Mouse (Mus musculus) adrenal gland, adult 18-20 months (tissue): Measurements from ENCODE around the gene Hoxd12. TPM values are rescaled to one million over a fixed set of nuclear protein-coding genes. Genes with fewer than 3 reads are reported as not detected.

Experiments
- DNase-seq, 2 experiments: peaks; one replicate each; pipeline ENCODE4 v3.0.0; 2021 to 2022; ENCODE audit warnings: low spot score in 2 of 2
- total RNA-seq, 2 experiments: library from RNA; stranded (reverse); gene quantifications; 1 replicate in 1 of 2; 2 replicates in 1 of 2; pipeline ENCODE4 v1.2.3; 2021

Hoxd12 gene
- total RNA-seq, 2 experiments from 2014 or later, result not detected

DNA sequence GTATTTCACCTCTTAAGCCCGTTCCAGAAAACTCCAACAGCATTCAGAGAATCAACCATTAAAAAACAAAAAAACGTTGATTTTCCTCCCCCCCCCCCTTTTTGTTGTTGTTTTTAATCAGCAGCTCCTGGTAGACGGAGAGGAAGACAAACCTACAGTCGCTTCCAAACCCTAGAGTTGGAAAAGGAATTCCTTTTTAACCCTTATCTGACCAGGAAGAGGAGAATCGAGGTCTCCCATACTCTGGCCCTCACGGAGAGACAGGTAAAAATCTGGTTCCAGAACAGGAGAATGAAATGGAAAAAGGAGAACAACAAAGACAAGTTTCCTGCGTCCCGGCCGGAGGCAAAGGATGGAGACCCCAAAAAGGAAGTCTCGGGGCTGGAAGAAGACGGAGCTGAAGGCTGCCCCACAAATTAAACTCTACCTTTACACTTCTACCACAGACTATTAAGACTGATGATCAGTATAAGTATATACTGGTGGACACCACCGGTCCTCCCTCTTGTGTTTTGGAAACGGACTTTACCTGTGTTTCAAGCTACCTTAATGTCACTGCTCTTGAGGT lies 31.7 kb downstream of the Hoxd12 start:
- DNase-seq, result no peak

DNA sequence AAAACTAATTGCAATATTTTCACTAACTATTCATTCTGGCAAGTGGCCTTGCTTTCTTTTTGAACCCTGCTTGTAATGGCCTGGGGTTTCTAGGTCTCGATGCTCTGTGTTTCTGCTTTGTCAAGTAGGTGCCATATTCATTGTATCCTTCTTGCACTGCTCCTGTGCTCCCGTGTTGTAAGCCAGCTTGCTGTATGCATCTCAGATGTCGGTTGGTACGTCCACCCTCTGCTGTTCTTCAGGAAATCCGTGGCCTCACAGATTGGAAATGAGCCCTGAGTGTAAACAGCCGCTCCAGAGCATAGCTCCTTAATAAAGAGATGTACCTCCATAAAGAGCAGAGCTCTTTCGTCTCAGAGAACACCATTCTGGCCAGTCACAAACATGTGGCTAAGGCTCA lies 32.8 kb downstream of the Hoxd12 start:
- DNase-seq, result no peak

DNA sequence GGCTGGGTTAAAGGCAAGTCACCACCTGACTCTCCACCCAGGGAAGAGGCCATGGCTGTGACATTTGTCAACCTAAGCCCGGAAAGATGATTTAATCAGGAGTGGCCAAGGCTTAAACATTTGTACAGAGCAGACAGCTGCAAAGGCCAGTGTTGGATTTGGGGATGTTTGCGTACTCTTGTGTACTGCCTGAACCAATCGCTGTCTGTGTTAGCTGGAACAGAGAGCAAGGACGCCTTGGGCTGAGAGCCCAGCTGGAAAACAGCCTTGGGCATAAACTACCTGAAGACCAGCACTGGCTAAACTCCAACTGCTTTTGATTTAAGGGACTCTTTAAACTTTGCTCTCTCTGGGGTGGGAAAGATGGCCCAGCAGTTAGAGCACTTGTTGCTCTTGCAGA lies 33.9 kb downstream of the Hoxd12 start:
- no peak for DNase-seq

DNA sequence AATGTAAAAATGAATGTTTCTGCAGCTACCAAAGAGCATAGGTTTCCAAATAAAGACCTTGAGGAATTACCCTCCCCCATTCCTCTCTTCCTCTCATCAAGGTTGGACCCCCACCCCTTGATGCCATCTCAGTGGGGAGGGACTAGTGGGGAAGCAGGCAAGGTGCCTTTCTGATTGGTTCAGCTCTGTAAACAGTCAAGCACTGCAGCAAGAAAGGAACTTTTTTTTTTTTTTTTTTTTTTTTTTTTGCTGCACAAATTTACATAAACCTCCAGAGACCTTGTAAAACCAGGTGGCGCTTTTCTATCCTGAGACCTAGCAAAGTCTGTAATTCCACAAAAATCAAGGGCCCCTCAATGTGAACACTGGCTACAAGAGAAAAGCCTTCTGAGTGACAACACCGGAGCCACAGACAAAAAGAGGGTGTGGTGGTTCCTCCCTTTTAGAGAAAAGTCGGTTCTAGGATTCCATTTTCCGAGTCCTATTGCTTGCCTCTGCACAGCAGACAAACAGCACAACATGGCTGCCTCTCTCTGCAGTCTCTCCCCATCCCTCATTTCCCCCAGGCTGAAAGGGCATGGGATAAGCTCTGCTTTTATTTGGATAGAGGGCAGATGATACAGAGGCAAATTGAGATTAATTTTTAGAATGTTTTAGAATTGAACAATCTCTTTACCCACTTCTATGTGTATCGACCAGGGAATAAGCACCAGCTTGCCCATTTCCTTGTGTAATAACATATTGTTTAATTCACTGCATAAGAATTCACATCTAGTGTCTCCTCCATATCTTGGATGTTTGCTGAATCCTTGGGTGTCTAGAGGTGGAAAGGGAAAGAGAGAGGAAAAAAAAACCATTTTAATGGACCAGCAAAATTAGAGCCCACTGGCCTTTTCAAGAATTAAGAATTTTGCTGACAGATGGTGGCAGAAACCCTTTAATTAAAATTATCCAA lies 34.9 kb downstream of the Hoxd12 start:
- no peak for DNase-seq

DNA sequence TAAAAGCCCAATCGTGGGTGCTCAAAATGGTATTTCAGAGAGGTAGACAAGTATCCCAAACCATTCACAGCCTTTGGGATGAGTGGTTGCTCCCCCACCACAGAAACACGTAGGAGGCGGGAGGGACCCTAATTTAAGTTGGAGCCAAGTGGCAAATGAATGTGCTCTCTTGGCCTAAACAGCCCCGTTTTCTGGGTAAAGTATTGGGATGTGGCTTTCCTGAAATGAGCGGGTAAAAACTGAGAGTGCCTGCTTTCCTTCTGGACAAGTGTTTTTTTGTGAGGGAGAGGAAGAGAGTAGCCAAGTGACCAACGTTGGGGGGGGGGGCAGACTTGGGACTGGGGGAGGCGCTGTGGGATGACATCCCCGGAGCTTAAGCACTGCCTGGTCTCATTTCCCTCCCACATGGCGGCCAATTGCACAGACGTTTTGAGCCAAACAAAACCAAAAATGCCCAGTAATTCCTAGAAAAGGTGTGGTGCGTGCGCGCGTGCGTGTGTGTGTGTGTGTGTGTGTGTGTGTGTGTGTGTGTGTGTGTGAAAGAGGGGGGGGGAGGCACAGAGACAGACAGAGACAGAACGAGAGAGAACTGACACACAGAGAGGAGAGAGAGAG lies 36.2 kb downstream of the Hoxd12 start:
- DNase-seq, result no peak

DNA sequence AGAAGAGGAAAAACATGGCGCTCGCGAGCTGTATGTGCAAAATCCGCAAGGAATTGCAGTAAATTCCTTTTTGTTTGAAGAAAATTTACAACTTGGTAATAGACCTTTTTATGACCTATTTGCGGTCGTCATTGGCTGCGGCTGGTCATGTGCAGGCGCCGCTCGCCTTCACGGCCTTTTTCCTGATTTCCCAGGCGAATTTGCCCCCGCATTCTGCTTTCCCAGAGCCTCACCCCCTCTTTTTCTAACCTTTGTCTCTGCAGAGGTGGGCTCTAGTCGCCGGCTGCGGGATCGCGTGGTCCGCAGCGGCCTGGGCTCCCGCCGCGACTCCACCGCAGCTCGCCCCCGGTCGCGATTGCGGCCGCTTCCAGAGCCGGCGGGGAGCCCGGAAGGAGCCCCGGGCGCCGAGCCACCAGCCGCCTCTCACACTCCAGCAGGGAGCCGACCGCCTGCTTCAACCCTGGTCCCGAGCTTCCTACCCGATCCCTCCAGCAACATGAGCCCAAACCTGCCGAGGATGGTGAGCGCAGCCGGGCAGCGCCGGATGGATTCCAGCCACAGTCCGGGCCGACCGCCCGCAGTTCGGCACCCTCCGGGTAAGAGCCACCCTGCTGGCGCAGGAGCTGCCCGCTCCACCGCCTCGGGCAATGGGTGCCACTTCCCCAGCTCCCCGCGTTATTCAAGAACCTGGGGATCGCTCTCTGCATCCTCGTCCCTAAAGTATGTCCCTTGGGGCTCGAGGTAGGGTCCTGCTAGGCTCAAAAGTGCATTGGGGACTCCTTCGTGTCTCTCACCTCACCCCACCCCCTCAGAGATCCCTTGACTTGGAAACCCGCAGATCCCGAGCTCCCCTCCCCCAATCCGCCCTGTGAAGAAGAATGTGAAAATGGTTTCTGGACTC lies 37.2 kb downstream of the Hoxd12 start, which contains the start of the genes Hoxd3 and Hoxd4:
TSS of gene Hoxd3 (plus strand) at position 207 of the 901 bp plus-strand sequence.
TSS of gene Hoxd4 (plus strand) at position 209 of the 901 bp plus-strand sequence.
- peak; percentile 58 to 79 for DNase-seq

DNA sequence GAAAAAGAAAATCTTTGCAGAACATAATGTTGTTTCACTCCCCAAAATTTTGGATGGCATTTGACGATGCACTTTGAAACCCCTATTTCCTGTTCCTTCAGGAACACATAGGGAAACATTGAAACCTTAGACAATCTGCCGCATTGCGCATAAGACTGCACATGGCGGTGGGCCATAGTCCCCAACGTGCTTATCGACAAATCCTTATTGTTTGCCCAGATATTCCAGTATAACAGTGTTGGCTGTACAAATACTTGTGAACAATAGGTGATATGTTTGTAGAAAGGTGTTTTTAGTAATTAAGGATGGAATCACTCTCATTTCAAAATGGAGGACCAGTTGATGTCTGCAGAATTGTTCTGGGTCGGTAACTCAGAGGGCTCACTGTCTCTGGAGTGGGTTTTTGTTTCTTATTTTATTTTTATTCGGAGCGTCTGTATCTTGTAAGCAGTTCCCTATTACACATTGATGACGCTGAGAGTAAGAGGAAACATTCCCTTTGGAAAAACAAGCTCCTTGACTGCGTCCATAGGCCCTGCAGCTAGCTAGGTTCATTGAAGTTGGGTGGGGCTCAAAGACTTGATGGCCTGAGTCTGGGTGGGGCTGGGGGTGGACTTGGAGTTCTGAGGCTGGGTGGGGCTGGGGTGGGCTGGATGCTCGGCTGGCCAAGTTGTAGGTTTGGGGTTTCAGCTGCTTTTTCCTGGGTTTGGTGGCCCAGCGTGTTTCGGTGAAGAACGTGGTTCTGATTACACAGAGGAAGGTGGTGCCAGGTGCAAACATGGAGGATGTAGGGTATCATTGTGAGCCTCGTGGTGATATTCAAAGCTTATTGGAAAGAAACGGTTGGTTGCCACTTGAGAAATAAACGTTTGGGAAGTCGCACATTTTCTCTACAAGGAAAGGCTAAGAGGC lies 38.7 kb downstream of the Hoxd12 start:
- no peak for DNase-seq

DNA sequence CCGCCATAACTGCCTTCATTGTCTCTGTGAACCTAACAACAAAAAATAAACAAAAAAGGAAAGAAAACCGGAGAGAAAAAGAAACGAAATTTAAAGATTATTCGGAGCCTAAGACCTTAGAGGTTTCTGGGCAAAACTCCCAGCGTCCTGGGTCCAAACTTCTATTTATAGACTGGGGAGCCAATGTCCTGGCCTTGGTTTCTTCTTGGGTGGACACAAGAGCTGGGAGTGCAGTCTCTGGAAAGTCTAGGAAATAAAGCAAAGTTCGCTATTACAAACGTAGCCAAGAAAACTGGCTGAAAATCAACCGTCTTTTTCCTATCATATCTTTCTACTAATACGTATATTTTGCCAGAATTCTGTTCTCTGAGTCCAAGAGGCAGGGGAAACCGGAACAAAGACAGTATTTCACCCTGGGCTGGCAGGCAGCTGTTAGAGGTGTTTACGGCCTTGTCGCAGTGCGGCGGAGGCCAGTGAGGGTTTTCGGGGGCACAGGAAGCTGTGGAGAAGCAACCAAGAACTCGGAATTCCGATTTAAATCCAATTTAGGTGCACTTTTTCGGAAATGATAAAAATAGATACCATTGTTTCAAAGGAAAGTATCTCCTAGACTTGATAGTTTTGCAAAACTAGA lies 39.5 kb downstream of the Hoxd12 start:
- DNase-seq, result no peak

DNA sequence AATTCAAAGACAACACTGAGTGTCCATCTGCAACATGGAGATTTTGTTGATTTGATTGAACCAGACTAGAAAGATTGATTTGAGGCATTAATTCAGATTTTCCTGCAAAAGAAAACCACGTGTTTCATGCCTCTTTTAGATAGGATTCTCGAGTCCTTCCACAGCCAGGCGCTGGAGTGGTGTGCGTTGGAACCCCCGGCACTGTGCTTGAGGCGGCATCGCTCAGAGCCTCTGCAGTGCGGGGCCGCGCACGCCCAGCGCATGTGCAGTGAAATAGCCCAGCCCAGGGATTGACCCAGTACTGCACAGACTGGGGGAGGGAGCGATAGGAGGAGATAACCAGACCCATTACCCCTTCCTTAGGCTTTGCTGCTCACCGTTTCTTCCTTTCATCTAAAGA lies 40.1 kb downstream of the Hoxd12 start:
- peak in 1 of 2 experiments; percentile 59 for DNase-seq

DNA sequence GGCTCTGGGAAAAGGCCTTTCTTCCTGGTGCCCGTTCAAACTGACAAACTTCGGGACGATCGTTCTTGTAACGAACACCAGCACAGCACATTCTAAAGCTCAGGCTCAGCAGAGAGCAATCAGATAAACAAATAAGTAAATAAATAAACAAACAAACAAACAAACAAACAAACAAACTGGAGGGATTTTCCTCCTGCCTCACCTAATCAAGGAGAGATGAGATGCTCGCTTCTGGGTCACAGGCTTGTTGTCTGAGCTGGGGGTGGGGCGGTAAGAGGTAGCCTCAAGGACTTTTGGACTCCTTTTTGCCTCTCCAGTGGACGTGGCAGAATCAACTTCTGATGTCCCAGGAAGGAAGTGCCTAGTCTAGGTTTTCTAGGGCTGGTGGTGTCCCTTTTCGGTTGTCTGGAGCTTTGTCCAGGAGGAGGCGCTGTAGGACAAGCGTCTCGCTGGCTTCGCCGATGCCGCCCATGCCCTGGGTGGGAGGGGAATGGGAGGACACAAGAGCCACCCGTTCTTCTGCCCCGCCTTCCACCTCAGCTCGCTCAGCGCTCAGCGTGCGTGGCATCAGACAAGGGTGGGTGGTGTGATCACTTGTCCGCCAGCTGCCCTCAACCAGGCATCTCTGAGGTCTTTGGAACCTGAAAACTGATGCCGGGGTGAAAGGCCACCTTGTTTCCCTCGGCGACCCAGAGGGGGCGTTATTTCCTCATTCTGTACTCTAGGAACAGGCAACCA lies 40.9 kb downstream of the Hoxd12 start:
- peak; percentile 93 to 95 for DNase-seq

DNA sequence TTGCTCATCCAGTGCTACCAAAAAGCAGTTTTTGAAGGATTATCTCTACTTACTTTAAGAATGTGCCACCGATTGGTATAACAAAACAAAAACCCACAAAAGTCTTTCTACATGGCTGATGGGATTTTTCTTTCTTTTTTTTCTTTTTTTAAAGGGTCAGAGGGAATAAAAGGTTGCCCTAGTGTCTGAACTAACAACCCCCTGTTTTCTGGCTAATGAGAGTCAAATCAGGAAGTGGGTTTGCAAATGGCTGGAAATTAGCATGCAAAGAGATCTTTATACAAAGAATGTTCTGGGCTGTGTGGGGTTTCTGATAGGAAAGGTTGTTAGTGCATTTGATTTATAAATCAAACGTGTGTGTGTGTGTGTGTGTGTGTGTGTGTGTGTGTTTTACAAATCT lies 45.6 kb downstream of the Hoxd12 start:
- no peak for DNase-seq

DNA sequence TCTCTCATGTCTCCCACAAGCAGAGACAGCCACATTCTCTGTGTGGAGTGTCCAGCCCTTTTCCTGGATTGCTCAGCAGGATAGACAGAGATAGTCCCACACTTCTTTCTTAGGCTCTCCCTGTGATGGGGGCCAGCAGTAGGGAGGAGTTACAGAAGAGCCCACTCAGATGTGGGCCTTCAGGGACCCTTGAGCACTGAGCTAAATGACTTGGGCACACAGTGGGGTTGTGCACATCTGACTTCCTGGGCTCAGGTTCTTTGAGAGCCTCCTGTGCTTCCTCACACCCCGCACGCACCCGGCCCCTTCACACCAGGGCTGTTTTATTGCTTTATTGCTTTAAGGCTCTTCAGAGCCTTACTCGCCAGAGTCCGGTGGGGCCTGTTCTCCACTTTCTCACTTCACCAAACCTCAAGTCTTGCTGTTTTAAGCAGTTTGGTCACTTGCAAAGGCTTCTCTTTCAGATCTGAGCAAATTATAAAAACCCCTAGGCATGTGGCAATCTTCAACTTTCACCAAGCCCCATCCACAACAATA lies 46.2 kb downstream of the Hoxd12 start:
- no peak for DNase-seq

DNA sequence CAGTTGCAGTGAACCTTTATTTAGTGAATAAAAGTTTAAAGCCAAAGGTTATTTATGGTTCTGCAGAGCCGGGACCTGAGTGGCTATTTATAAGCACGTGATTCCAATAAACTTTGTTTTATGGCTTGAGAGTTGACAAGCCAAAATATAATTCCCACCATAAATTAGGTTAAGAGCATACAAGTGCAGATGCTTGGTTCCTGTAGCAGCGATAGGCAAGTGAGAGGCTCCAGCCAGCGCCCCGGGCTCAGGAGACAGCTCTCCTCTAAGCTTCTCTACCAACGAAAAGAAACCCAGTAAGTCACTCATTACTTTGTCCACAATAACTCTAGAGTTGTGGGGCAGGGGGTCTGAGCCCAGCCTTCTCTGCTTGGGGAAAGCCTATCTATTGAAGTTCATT lies 47.1 kb downstream of the Hoxd12 start:
- no peak for DNase-seq

DNA sequence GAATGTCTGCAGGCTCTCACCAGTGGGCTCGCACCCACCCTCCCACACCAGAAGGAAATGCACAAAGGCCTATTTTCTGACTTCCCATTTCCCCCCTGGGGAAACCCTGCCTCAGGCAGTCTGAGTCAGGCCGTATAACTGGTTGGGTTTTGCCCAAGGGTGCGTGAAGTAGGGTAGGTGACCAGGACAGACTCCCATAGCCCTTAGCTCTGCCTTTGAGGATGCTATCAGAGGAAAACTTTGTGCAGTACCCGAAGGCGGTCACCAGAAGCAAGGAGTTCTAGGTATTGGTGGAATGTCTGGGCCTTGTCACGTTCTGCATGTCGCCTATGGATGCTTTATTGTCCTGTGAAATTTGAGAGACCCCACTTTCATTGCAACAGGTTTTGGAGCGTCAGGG lies 48.1 kb downstream of the Hoxd12 start:
- no peak for DNase-seq

DNA sequence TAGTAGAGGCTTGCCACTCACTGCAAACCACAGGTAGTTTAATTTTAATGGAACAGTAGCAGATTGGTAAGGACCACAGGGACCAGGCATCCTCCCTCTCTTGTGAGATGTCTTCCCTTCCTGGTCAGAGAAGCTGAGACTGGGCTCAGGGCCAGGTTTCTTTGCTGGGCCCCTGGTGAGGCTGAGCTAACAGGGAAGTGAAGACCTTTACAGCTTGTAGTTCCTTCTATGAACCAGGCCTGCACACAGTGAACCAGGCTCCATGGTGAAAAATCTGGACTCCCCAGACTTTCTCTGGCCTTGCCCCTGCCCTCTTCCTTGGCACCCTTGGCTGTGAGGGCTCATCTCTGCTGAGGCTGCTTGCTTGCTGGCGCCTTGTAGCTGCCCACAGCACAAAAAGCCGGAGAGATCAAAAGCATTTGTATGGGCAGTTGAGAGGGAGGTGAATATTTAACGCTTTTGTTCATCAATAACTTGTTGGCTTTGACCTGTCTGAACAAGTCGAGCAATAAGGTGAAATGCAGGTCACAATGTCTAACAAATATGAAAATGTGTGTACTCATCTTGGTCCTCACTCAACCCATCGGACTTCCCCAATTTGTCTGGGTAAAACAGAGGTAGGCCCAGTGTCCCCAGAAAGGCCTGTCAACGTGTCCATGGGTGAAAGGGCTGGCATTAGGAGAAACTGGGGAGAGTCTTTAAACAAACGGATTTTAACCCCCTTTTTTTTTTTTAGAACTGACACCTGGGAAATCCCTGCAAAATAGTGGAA lies 49.6 kb downstream of the Hoxd12 start:
- DNase-seq, result no peak

DNA sequence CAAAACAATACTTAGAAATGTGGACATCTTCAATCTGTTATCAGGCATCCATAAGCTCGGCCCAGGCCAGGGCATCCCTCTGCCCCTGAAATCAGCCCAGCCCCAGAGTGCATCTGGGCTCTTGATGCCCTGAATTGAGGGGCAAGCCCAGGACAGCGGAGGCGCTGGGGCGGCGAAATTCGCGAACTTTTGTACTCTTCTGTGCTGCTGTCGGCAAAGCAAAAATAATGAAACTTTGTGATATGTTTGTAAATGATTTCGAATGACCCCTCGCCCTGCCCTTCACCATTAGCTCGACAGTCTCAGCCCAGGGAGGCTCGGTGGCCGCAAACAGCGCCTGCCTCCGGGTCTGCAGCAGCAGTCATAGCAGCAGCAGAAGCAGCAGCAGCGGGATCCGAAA lies 50.4 kb downstream of the Hoxd12 start:
- DNase-seq, result no peak

DNA sequence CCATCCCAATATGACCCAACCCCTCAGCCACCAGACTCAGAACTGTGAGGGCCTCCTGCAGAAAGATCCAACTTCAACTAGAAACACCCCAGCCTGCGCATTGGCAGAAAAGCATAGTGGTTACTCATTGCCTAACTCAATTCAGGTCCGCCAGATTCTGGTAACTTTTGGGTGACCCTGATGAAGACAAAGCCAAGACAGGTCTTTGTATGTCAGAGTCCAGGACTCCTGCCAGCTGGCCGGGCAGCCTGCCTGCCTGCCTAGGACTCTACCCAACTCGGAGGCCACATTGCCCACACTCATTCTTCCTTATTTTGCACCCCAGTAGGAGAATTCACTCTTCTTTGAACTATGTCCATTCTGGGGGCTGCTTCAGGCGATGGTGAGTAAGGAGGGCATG lies 51.7 kb downstream of the Hoxd12 start, which contains the start of gene Gm28230:
TSS of gene Gm28230 (plus strand) at position 178 of the 400 bp plus-strand sequence.
- no peak for DNase-seq
